Comparison of ENCODE assay signal across 20 mouse cellular contexts in the genomic region with DNA sequence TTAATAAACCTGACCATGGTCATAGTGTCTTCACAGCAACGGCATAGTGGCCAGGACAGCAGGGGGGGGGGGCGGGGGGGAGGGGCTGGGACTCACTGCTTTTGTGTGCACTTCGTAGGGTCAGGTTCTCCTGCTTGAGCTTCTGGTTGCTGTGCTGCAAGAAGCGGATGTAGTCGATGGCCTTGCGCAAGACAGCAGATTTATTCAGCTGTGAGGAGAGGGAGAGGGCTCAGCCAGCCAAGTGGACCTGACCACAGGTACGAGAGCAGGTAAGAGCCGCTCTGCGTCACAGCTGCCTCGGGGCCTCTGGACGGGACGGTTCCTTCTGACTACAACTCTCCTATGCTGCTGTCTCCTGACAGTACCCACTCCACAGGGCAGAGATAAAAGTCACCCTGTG. TPM values are rescaled to one million over a fixed set of nuclear protein-coding genes. Genes with fewer than 3 reads are reported as not detected.
DNase-seq lines count a peak whose midpoint lies in the region; ATAC-seq lines count a peak whose summit lies in the region.
"Had no signal": no experiment of that assay in that cellular context is flagged by ENCODE, and none has a peak within 500 bp of the region (broad histone marks: within the 10 kb centered on the region; RNA-seq: fewer than 3 reads in every experiment).

No protein-coding gene starts in this region.

- peaks cover 83% of the 10 kb centered on the region for H3K36me3 ChIP-seq in liver, embryonic 12.5 days
- H3K36me3 ChIP-seq in liver, embryonic 11.5 days (ENCODE audit: control insufficient read depth, insufficient read depth, low read length): peaks cover 67% of the 10 kb centered on the region
- peaks cover 71% of the 10 kb centered on the region for H3K36me3 ChIP-seq in lung, embryonic 15.5 days

- DNase-seq in liver, embryonic 11.5 days (ENCODE audit: low spot score): no peak
- peak; percentile 66 to 82 for DNase-seq in lung, postnatal 4 days
- no peak for DNase-seq in adrenal gland, postnatal 36 days
- DNase-seq in heart, adult 9 months (ENCODE audit: low spot score in 2 of 2): no peak
- DNase-seq in kidney, adult 8-10 months: no peak
- DNase-seq: heart, postnatal 14 days; kidney, postnatal 4 days; layer of hippocampus, adult 9-11 months; thymus, postnatal 14 days had no signal

- H3K4me3 ChIP-seq in liver, embryonic 12.5 days: no peak overlapping the region
- H3K4me3 ChIP-seq in liver, embryonic 11.5 days (ENCODE audit: low read depth, low read length): no peak overlapping the region
- no peak overlapping the region for H3K4me3 ChIP-seq in lung, embryonic 15.5 days
- H3K4me3 ChIP-seq: embryonic facial prominence, embryonic 12.5 days; erythroblast, embryonic 14.5 days; forebrain, embryonic 15.5 days; hindbrain, embryonic 15.5 days; intestine, embryonic 15.5 days; limb, embryonic 12.5 days; midbrain, embryonic 13.5 days had no signal

- H3K27me3 ChIP-seq in liver, embryonic 12.5 days (replicated peaks): no peaks in the 10 kb centered on the region
- H3K27me3 ChIP-seq in liver, embryonic 11.5 days (replicated peaks; ENCODE audit: control insufficient read depth, insufficient read depth, low read length): no peaks in the 10 kb centered on the region
- no peaks in the 10 kb centered on the region for H3K27me3 ChIP-seq in lung, embryonic 15.5 days
- H3K27me3 ChIP-seq: CH12.LX; embryonic facial prominence, embryonic 12.5 days; forebrain, embryonic 15.5 days; hindbrain, embryonic 15.5 days; intestine, embryonic 15.5 days; limb, embryonic 12.5 days; midbrain, embryonic 13.5 days had no signal

- no peak overlapping the region for H3K4me2 ChIP-seq in liver, embryonic 12.5 days
- H3K4me2 ChIP-seq in liver, embryonic 11.5 days: no peak overlapping the region
- H3K4me2 ChIP-seq in lung, embryonic 15.5 days: no peak overlapping the region
- H3K4me2 ChIP-seq: embryonic facial prominence, embryonic 12.5 days; forebrain, embryonic 15.5 days; heart, embryonic 11.5 days; hindbrain, embryonic 15.5 days; intestine, embryonic 15.5 days; limb, embryonic 12.5 days; midbrain, embryonic 13.5 days had no signal

- no peak overlapping the region for H3K9ac ChIP-seq in liver, embryonic 12.5 days
- no peak overlapping the region for H3K9ac ChIP-seq in liver, embryonic 11.5 days (ENCODE audit: low read depth, low read length)
- no peak overlapping the region for H3K9ac ChIP-seq in lung, embryonic 15.5 days
- H3K9ac ChIP-seq: embryonic facial prominence, embryonic 12.5 days; forebrain, embryonic 15.5 days; hindbrain, embryonic 15.5 days; intestine, embryonic 15.5 days; limb, embryonic 12.5 days; midbrain, embryonic 13.5 days had no signal

- H3K27ac ChIP-seq in liver, embryonic 12.5 days: 0 out of 2 replicates have a peak overlapping the region, but pooled peaks have one; percentile 12
- H3K27ac ChIP-seq in liver, embryonic 11.5 days (ENCODE audit: low read depth, low read length): no peak overlapping the region
- peak overlapping the region; percentile 58 for H3K27ac ChIP-seq in lung, embryonic 15.5 days
- H3K27ac ChIP-seq: embryonic facial prominence, embryonic 12.5 days; intestine, embryonic 15.5 days; limb, embryonic 12.5 days had no signal

- 83% methylated on average over 11 of the region's 12 CpGs for WGBS in liver, embryonic 12.5 days (ENCODE audit: insufficient replicate concordance)
- 80% methylated on average over 12 of the region's 12 CpGs for WGBS in liver, embryonic 11.5 days
- WGBS in lung, embryonic 15.5 days: 70% methylated on average over 12 of the region's 12 CpGs

- no peak for ATAC-seq in liver, embryonic 12.5 days
- no peak for ATAC-seq in liver, embryonic 11.5 days (replicated peaks; ENCODE audit: low FRiP score)
- no peak for ATAC-seq in lung, embryonic 15.5 days (ENCODE audit: borderline replicate concordance, extremely low read depth, low FRiP score, low TSS enrichment)
- ATAC-seq: forebrain, embryonic 15.5 days; intestine, embryonic 15.5 days; midbrain, embryonic 13.5 days had no signal

- H3K9me3 ChIP-seq in liver, embryonic 12.5 days (replicated peaks): no peaks in the 10 kb centered on the region
- no peaks in the 10 kb centered on the region for H3K9me3 ChIP-seq in liver, embryonic 11.5 days (ENCODE audit: control insufficient read depth, low read length)
- H3K9me3 ChIP-seq in lung, embryonic 15.5 days: no peaks in the 10 kb centered on the region
- H3K9me3 ChIP-seq: embryonic facial prominence, embryonic 12.5 days; forebrain, embryonic 15.5 days; hindbrain, embryonic 15.5 days; intestine, embryonic 15.5 days; limb, embryonic 12.5 days; midbrain, embryonic 13.5 days had no signal

- H3K4me1 ChIP-seq in liver, embryonic 12.5 days: peaks cover 66% of the 10 kb centered on the region
- H3K4me1 ChIP-seq in liver, embryonic 11.5 days (replicated peaks; ENCODE audit: control insufficient read depth, insufficient read depth, low read length): peaks cover 41% of the 10 kb centered on the region
- H3K4me1 ChIP-seq in lung, embryonic 15.5 days: peaks cover 50% of the 10 kb centered on the region

RNA-seq across cellular contexts. Expression of a gene that starts 17.4 kb away (rescaled TPM):
- polyA plus RNA-seq in liver, embryonic 12.5 days (2016; fragmentation: Nextera tagmentation; extraction: Ambion mirVana): 45.7 and 50.9 TPM in 2 replicates
- polyA plus RNA-seq in liver, embryonic 11.5 days (2014; fragmentation: Nextera tagmentation; extraction: Ambion mirVana): 78.2 and 78.7 TPM in 2 replicates
- 74.3 and 76.8 TPM in 2 replicates for polyA plus RNA-seq in lung, embryonic 15.5 days (2015; fragmentation: Nextera tagmentation; extraction: Ambion mirVana)
- 100 to 1,000 TPM; 160 to 181 TPM for total RNA-seq in adrenal gland, postnatal 36 days (2021)

Comparison
In these comparisons a context has a peak if more than half of its experiments do, and no peak if none do; other contexts are left out.
1. DNase-seq: peak in lung, postnatal 4 days (2 of 2); none in liver, embryonic 11.5 days (single experiment), adrenal gland, postnatal 36 days (0 of 2), heart, adult 9 months (0 of 2) and kidney, adult 8-10 months (0 of 2).